Mouse (Mus musculus) forelimb bud, embryonic 11.5 days (tissue): Measurements from ENCODE around the gene Eif4g3.

Experiments
- DNase-seq: peaks from one replicate; pipeline ENCODE4 v3.0.0-alpha.2; 2012; ENCODE audit warnings: low read depth, low spot score

The Eif4g3 gene

DNA sequence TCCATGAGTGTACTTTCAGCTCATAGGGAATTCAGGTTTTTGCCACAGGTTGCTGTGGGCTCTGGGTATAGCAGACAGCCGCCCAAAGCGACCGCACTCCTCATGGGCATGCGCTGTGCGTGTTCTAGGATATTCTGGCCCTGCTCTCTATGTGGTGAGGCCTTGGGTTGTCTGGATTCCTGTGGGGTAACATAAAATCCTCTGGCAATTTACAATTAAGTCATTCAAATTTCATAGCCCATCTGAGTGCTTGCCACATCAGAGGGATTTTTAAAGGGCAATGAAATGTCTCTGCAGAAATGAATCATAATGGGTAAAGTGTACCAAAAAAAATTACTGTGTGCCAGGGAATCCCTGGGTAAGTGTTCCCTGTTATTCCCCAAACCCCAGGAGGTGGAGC, 3.4 kb upstream of the Eif4g3 start:
- DNase-seq: no peak

DNA sequence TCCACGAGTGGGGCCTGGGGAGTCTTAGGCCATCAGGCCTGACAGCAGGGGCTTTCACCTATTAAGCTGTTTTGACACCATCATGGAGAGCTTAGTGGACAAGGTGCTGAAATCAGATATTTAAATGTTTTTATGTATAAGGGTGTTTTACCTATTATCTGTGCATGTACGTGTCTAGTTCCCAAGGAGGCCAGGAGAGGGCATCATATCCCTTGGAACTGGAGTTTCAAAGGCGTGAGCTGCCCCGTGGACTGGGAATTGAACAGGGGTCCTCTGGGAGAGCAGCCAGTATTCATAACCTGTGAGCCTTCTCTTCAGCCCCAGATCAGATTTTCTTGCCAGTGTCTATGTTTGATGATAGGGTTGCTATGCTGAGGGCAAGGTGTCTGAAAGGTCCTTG, 2.4 kb upstream of the Eif4g3 start:
- no peak for DNase-seq

DNA sequence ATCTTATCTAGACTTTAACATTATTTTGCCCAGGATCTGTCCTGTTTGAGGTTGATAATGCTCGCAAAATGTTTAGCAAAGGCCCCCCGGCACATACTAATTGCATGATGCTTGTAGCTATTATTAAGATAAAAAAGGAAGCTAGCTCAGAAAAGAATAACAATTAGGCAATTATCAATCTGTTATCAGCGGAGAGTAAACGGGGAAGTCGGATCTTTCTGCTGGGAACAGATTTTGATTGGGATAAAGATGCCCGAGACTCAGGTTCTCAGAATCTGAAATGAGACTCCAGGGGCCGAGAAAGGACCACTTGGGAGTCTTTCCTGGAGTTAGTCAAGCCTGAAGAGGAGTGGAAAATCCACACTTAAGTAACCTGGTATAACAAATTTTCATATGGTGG, 1.6 kb upstream of the Eif4g3 start:
- DNase-seq: no peak

DNA sequence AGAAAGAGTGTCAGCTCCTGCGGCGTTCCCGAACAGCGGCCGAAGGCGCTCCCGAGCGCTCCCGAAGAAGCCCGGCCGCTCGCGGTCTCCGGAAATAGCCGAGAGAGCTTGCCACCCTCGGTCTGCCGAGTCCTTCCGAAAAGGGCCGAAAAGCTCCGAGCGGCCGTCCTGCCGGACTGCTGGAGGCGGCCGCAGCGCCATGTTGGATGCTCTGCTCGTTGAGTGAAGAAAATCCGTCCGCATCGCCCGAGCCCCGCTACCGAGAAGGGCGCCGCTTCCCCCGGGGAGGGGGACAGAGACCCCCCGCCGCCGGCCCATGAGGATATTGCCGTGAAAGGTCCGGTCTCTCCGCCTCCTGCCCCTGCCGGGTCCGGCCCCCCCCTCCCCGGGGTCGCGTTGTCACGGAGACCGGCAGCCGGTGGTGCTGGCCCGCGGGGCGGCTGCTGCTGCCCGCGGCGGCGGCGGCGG, 503 bp downstream of the Eif4g3 start:
- peak; percentile 97 for DNase-seq

DNA sequence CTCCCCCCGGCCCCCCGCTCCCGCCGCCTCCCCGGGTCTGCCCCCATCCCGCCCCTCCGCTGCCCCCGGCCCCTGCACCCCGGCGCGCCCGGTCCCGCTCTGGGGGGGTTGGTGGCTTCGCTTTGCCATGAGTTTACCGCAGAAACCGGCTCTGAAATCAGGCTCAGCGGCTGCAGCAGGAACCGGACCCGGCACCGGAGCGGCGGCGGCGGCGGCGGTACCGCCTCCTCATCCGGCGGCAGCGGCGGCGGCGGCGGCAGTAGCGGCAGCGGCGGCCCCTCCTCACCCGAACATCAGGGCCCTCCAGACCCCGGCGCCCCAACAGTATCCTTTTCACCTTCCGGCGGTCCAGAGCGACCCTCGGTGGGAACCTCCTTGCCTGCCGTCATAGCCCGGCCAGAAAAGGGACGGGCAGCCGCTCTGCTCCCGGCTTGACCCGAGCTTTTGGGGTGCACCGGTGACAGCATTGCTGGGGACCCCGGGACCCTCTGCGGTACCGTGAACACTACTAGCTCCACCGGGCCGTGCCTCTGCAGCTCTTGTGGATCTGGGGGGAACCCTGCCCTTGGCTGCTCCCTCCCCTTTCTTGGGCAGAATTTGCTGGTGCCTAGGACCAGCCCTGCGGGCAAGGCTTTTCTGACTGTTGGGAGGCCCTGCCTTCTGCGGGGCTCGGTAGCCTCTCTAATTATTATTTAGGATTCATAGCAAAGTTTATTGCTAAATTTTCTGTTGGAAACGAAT, 1.2 kb downstream of the Eif4g3 start:
- peak; percentile 13 for DNase-seq

DNA sequence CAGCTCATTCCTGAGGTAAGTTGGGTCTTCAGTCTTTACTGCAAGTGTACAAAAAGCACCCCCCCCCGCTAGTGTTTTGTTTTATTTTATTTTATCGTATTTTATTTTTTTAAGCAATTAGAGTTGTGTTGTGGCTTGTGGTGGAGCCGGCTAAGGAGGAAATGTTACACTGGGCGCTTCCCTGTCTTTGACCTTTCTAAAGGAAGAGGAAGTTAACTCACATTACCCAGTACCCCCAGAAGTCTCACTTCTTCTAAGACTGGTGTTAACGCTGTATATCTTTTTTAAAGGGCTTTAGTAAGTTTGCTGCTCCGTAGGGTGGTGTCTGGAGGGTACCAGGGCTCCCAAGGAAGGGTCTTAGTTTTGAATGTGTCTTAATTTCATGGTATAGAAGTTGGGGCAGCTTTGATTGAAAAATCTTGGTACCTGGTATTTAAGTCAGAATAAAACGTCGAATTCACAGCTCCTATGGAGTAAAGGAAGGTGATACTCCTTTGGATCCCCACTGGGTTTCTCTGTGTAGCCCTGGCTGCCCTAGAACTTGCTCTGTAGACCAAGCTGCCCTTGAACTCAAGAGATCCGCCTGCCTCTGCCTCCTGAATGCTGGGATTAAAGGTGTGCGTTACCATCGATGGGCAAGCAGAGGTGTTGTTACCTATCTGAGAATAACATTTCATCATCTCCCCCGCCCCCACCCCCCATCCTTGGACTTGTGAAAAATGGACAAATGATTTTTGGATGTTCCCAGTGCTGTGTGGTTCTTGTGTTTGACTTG, 1.9 kb downstream of the Eif4g3 start:
- DNase-seq: no peak

DNA sequence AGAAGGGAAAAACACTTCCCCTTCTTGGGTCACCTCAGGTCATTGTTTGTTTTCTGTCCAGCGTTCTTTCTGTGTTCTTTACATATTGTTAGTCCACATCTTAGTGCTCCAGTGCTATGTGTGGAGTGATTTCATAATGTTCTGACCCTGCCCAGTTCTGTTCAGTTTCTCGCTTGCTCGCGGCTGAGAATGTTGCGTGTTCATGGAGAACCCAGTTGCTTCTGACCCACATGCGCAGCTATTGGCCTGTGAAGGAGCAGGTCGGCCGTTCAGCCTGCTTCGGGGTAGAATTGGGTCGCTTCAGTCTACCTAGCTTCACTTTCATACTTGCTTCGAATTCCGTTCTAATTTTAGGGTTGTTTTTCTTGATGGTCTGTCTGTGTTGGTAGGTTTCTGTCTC, 2.6 kb downstream of the Eif4g3 start:
- DNase-seq: no peak

DNA sequence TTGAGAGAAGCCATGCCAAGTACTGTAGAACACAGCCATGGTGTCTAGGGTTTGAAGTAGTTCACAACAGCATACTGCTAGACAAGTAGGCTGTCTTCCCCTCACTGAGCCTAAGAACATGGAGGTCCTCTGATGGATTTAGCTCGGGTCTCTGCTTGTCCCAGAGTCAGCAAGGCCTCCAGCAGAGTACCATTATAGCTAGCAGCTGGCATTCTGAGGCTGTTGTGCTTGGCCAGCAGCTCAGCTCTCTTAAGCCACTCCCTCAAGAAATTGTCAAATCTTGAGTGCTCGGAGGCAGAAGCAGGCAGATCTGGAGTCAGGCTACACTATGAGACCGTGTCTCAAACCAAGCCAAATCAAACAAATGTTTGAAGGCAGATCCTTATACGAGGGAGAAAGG, 5.4 kb downstream of the Eif4g3 start:
- DNase-seq: no peak

DNA sequence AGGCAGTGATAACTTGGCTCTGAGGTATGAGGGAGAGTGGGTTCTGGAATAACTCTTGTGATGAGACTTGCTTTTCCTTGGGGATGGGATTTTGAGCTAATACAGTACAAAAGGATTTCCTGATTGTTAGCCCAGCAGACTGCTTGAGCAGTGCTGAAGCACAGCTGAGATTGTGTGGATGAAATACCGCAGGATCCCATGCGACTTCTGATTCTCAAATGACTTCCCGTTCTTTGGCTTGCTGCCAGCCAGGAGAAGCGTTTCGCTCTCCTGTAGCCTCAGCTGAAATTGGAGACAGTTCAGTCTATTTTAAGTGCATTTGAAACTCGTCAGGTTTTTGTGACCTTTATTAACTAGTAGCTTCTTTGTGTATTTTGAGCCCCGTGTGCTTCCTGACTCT, 7.9 kb downstream of the Eif4g3 start:
- DNase-seq: peak; percentile 21

DNA sequence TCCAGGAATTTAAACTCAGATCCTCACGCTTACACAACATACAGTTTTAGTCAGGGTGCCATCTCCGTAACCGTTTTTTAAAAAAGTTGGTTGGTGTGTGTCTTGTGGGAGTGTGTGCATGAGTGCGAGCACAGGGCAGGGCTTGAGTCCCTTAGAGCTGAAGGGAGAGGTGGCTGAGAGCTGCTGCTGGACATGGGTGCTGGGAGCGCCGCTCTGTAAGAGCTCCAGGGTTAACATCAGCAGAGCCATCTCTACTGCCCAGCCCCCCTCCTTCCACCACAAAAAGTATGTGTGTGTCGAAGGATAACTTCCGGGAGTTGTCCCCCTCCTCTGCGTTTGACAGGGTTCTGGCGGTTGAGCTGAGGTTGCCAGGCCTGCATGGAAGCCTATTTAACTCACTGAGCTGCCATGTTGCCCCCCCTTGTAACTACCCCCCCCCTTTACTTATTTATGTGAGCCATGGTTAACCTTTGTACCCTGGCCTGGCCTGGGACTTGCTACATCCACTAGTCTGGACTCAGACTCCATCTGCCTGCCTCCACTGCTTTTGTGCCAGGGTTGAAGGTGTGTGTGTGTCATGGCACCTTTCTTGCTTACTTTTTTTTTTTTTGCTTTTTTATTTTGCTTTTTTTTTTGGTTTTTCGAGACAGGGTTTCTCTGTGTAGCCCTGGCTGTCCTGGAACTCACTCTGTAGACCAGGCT, 11.2 kb downstream of the Eif4g3 start:
- no peak for DNase-seq

DNA sequence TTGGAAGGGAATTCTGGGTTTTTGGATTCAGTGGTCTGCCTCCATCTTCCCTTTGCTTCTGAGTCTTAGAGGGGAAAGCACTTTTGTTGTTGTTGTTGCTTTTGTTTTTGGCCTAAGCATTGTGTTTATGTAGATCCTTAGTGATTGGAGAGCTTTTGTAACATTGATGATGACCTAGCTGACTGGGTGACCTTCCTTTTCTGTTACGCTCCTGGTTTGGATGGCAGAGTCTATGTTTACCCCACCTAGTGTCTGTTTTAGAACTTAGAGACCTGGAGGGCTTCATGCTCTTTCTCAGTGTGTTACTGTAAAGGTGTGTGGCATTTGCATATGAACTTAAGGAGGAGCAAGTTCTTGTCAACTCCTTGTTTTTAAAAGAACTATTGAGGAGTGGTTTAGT, 13.0 kb downstream of the Eif4g3 start:
- DNase-seq: no peak

DNA sequence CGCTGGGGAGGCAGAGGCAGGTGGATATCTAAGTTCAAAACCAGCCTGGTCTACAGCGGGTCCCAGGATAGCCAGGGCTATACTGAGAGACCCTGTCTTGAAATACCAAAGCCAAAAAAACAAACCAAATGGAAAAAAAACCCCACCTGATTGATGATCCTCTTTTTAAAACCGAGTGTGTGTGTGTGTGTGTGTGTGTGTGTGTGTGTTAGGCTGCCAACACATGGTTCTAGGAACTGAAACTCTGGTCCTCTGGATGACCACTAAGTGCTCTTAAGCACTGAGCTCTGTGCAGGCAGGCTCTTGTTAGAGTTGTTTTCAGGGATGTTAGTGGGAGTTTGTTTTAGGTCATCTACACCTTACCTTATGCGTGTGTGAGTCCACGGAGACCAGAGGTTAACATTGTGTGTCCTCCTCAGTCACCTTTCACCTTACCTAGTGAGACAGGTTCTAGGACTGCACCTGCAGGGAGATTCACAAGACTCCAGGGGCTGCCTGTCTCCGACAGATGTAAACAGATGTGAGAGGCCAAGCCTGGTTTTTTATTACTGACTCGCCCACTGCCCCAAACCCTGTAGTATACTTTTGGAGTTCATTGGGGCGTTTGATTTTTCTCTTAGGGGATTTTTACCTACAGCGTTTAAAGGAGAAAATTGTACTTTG, 14.3 kb downstream of the Eif4g3 start:
- DNase-seq: no peak

DNA sequence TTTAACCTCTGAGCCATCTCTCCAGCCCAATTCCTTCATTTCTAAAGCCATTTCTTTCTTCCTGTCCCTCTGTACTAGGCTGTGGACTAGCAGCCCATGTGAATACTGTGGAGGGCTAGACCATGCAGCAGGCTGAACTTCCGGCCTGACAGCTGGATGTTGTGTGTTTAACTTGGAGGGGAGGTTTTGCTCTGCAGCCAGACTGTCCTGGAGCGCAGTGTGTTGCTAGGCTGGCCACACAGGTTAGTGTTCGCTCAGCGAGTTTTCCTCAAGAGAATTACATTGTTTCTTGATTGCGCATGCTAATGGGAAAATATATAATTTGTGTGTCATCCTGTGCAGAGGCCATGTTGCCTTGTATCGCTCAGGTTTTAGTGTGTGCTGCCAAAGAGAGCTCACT, 15.8 kb downstream of the Eif4g3 start:
- no peak for DNase-seq

DNA sequence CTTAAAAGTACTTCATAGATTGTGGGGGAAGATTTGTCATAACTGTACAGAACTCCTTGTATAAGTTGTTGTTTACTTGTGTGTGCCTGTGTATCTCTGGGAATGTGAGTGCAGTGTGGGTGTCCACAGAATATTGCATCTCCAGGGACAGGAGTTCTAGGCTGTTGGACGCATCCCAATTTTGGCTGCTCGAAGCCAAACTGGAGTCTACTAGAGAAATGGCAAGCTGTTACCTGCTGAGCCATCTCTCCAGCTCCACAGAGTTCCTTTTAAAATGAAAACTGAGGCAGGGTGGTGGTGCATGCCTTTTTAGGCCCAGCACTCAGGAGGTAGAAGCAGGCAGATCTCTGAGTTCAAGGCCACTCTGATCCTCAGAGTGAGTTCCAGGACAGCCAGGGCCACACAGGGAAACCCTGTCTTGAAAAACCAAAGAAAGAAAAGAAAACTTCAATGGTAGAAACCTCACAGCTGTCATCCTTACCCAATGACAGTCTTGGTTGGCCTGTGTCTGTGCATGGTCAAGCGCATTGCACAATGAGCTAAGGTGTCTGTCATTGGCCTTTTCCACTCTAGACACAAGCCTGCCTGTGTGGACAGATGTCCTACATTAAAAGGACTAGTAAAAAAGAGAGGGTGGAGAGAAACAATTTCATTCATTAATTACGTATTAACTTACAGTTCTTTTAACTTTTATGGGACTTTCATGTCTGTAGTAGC, 17.1 kb downstream of the Eif4g3 start:
- DNase-seq: no peak

DNA sequence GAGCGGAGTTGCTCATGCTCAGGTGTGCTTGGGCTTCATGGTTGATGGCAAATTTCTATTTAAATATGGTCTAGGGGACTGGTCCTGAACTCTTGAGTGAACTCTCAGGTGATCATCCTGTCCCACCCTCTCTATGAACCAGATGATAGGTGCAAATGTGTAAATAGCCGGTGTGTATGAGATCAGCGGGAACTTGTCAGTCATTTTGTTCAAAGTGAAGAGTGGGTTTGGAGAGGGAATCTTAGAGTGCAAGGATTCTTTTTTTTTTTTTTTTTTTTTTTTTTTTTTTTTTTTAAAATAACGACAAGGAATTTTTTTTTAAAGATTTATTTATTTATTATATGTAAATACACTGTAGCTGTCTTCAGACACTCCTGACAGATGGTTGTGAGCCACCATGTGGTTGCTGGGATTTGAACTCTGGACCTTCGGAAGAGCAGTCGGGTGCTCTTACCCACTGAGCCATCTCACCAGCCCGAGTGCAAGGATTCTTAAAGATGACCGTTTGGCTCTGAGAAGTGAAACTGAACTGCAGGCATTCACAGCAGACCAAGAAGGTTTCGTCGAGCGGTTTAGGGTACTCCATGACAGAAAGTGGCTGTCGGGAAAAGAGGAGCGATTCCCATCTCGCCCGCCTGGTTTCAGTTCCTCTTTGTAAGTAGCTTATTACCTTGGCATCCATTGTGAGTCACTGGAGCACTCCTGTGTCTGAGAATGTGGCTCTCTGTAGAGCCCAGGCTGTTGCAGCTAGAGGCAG, 21.1 kb downstream of the Eif4g3 start:
- DNase-seq: no peak

DNA sequence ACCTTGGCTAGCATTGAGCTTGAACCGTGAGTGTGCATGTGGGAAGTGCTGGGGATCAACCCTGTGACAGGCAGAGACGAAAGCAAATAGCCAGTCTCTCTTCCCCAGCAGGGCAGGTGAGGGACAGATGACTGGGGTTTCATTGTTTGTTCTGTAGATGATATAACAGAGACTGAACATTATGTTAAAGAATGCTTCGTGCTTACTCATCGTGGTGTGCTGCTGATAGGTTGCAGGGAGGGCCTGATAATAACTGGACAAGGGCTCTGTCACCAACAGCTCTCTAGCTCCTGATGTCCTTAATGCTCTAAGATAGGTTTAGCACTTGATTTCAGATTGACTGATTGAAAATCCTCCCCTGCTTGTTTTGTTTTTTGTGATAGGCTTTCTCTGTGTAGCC, 23.1 kb downstream of the Eif4g3 start:
- DNase-seq: no peak

DNA sequence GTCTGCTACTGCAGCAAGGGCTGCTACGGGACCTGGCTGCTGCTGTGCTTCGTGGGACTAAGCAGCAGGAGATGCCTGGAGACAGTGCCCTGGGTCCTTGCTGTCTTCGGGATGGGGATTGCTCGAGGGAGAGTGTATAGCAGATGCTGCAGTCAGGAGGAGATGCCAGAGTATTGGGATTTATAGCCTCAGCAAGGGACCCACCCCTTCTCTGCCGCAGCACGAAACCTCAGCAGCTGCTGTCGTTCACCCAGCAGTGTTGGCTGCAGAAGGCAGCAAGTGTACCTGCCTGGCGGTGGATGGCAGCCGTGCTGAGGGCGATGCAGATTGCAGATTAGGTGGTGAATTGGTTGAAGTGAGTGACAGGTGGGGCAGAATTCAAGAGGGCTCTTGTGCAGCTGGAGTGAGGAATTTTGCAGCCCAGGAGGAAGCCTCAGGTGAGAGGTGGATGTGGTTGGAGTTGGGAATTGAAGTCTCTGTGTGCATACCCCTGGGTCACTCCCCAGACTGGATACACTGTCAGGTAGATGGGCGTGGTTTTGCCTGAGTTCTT, 24.3 kb downstream of the Eif4g3 start:
- DNase-seq: no peak

DNA sequence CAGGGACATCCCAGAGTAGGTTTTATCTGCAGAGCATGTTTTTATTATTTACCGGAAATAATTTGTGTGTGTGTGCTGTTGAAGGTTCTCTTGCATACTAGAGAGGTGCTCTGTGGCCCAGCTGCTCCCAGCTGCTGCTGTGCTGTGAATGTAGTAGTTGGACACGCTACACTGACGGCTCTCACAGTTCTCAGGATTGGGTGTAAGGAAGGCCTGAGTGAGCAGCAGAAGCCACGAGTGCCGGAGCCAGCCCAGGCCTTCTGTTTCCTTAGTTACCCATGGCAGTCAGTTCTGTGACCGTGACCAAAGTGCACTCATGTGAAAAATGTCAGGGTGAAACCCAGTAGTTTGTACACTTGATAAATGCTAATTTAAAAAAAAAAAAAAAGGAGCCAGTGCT, 25.2 kb downstream of the Eif4g3 start:
- no peak for DNase-seq

DNA sequence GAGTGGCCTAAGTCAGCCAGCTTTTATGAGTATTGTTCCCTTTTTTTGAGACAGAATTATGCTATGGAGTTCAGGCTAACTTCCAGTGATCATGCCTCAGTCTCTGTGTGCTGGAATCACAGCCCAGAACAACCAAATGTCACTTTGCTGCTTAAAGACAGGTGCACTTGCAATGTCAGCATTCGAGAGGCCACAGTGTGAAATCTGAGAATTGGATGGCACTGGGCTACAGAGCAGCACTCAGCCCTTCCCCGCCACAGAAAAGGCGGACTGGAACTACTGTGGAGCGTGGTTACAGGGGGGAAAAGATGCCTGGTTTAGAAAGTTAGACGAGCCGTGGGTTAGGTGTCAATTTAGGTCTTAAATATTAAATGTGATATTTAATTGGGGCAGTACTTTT, 27.4 kb downstream of the Eif4g3 start:
- no peak for DNase-seq

DNA sequence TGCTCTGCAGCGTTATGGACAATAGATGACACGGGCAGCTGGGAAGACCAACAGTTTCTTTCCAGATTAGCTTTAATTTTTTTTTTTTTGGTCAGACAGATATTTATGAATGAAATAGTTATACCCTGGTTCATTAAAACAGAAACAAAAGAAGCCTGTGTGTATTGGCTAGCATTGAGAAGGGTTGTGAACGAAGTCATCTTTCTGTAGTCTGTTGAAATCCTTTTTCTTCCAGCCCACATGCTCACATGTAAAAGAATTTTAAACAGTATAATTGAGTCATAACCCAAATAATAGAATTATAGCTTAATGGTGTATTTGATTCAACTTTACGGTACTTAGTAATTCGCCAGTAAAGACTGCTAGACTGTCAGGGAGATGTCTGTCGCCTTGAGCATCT, 28.8 kb downstream of the Eif4g3 start:
- no peak for DNase-seq
